Mouse (Mus musculus) midbrain, embryonic 10.5 days (tissue): ENCODE measurements around the gene Rab39. TPM values are rescaled to one million over a fixed set of nuclear protein-coding genes. Genes with fewer than 3 reads are reported as not detected.

ENCODE experiments used
- DNase-seq: peaks from one replicate; pipeline ENCODE4 v3.0.0-alpha.2; 2017; ENCODE audit warnings: low spot score
- H3K27ac ChIP-seq: fragments of 300-500 bp; sonication (generic); replicated peaks from 2 replicates; pipeline ENCODE4 v1.5.1; 2016; ENCODE audit warnings: mild to moderate bottlenecking
- H3K27me3 ChIP-seq: fragments of 300-500 bp; sonication (generic); 2 replicates; pipeline ENCODE4 v1.6.1; 2016; ENCODE audit warnings: low read depth, mild to moderate bottlenecking; ENCODE audit not compliant: poor library complexity, severe bottlenecking
- H3K36me3 ChIP-seq: fragments of 300-500 bp; sonication (generic); 2 replicates; pipeline ENCODE4 v1.6.1; 2016; ENCODE audit warnings: mild to moderate bottlenecking, moderate library complexity
- H3K4me1 ChIP-seq: fragments of 300-500 bp; sonication (generic); 2 replicates; pipeline ENCODE4 v1.6.1; 2016
- H3K4me3 ChIP-seq: fragments of 300-500 bp; sonication (generic); 2 replicates; pipeline ENCODE4 v1.5.1; 2016; ENCODE audit warnings: mild to moderate bottlenecking, moderate library complexity
- H3K9me3 ChIP-seq: fragments of 300-500 bp; sonication (generic); replicated peaks from 2 replicates; pipeline ENCODE4 v1.6.1; 2016; ENCODE audit warnings: mild to moderate bottlenecking
- WGBS: fragments of 180-500 bp; shearing (Covaris S2); methylation state at CpG from one replicate; pipeline ENCODE4 v1.1.7; 2016; 5-methylcytosine and 5-hydroxymethylcytosine counted together
- polyA plus RNA-seq: library from polyadenylated mRNA; unstranded; fragments of >200 nt; fragmentation: Nextera tagmentation; extraction: Ambion mirVana; gene quantifications from 2 replicates; pipeline ENCODE4 v1.2.1, GENCODE M21; 2016

Gene Rab39
- polyA plus RNA-seq, 1 experiment from 2014 or later: 4.3 TPM

DNA sequence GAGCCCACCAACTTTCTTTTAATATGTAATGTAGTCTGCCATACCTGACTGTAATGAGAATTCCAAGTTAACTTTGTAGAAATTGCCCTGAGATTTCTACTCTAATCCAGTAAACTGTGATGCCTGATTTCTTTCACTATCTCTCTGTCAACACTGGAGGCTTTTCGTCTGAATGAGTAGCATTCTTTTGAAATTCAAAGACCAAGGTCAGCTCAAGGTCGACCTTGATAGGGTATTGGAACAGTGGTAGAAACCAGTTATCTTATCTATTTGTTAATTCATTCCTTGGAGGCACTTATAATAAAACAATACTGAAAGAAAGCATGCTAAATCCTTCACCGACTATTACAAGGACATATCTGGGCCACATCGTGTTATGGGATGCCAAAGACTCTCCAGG, 29.1 kb downstream of the Rab39 start:
- 72% methylated on average over 4 of the region's 4 CpGs for WGBS
- no peak for DNase-seq

DNA sequence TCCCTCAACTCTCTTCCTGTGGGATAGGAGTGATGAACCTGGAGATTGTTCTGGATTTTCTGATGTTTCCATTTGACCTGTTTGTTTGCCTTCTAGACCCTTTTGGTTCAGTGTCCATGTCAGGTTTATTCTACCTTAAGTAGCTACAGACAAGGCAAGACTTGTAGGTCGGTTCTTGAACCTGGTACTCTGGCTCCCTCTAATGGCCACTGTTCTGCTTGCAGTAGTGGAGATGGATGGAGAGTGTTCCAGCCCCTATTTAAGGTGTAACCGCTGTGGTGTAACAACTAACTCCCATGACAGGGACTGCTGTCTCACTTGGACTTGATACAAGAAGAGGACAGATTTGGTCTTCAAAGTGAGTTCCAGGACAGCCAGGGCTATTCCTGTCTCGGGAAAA, 32.5 kb downstream of the Rab39 start:
- 29% methylated on average over 3 of the region's 3 CpGs for WGBS
- Histone ChIP-seq H3K4me1 (no peaks in the 10 kb centered on the region), H3K9me3 (no peaks in the 10 kb centered on the region), H3K36me3 (no peaks in the 10 kb centered on the region), H3K4me3 (no peak overlapping the region), H3K27ac (no peak overlapping the region), H3K27me3 (no peaks in the 10 kb centered on the region)
- DNase-seq: peak; percentile 51

More for the DNA sequence above, 29.1 kb downstream of the Rab39 start:
- Histone ChIP-seq H3K27me3 (no peaks in the 10 kb centered on the region), H3K9me3 (no peaks in the 10 kb centered on the region), H3K27ac (no peak overlapping the region), H3K36me3 (no peaks in the 10 kb centered on the region), H3K4me1 (no peaks in the 10 kb centered on the region), H3K4me3 (no peak overlapping the region)

DNA sequence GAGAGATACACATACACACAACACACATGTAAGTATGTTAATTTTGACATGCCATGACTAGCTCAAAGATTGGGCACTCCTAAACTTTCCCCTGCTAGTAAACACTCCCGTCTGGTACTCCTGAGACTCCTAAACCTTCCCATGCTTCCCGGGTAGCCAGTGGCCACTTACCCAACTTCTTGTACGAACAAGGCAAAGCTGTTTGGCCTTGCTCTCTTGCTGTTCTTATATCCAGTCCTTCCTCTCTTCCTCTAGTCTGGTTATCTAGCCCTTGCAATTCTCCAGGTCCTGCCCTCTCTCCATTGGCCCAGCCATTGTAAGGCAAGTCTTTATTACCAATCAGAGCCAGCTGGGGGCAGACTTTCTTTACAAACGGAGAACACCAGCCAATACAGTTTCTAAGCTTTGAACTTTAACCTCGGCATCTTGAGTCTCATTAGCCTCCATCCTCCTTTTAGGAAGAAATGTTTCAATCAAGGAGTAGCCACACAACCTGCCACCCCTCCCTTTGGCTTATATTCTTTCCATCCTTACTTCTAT, 36.3 kb downstream of the Rab39 start, which contains the start of gene Cul5:
Gene Cul5 (minus strand): TSS at position 335 of the 540 bp plus-strand sequence.
- no peaks in the 10 kb centered on the region for H3K9me3 ChIP-seq

DNA sequence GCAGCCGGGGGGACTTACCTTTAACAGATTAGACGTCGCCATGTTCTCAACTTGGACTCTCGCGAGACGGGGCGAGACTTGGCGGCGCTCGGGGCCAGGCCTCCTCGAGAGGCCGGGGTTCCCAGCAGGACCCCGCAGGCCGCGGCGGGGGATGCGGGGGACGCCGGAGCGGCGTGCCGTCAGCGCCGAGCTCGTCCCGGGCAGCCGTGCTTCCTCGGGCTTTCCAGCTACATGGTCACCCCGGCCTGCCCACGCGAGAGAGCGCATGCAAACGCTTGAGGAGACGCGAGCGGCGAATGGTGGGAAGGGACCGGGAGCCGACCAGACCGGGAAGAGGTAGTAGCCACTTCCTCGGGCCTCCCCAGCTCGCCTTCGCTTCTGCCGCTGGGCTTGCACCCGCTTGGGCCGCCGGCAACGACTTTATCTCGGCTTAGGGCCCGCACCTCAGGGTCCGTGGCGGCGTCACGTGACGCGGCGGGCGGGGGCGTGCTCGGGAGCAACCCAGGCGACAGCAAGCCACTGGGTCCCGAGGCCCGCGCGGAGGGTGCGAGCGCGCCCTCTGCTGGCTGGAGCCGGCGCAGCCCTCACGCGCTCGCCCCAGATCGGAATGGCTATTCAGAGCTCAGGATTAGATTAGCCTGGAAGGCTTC, 38.9 kb downstream of the Rab39 start:
- DNase-seq: peak; percentile 94
- peaks cover 14% of the 10 kb centered on the region for H3K36me3 ChIP-seq
- peak overlapping the region; percentile 88 for H3K4me3 ChIP-seq
- WGBS: under 1% methylated on average over 74 of the region's 74 CpGs
- no peaks in the 10 kb centered on the region for H3K27me3 ChIP-seq
- H3K4me1 ChIP-seq: peaks cover 26% of the 10 kb centered on the region
- H3K9me3 ChIP-seq: no peaks in the 10 kb centered on the region
- H3K27ac ChIP-seq: peak overlapping the region; percentile 98

More for the DNA sequence above, 36.3 kb downstream of the Rab39 start, which contains the start of gene Cul5:
- DNase-seq: peak; percentile 21
- 55% methylated on average over 5 of the region's 5 CpGs for WGBS
- Histone ChIP-seq H3K27me3 (no peaks in the 10 kb centered on the region), H3K27ac (no peak within 1 kb of the TSS), H3K36me3 (no peaks in the 10 kb centered on the region), H3K4me3 (no peak within 1 kb of the TSS), H3K4me1 (peaks cover 22% of the 10 kb centered on the region)

DNA sequence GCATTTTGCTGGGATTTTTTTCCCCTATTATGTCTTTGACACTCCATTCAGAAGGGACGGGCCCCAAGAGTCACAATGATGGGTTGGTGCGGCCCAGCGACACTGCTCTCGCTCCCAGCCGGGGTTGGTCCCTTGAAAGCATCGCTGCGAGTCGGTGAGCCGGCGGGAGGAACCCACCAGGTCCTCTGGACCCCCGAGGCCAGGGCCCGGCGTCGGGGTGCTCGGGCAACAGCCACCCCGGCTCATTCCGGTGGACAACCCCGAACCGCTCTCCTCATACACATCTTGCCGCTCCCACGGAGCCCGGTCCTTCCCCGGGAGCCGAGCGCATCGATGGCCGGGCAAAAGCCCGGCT, 39.4 kb downstream of the Rab39 start:
- Histone ChIP-seq H3K36me3 (peaks cover 18% of the 10 kb centered on the region), H3K27me3 (no peaks in the 10 kb centered on the region), H3K4me3 (peak overlapping the region; percentile 88), H3K9me3 (no peaks in the 10 kb centered on the region), H3K4me1 (peaks cover 26% of the 10 kb centered on the region), H3K27ac (peak overlapping the region; percentile 98)
- no peak for DNase-seq
- under 1% methylated on average over 28 of the region's 28 CpGs for WGBS

DNA sequence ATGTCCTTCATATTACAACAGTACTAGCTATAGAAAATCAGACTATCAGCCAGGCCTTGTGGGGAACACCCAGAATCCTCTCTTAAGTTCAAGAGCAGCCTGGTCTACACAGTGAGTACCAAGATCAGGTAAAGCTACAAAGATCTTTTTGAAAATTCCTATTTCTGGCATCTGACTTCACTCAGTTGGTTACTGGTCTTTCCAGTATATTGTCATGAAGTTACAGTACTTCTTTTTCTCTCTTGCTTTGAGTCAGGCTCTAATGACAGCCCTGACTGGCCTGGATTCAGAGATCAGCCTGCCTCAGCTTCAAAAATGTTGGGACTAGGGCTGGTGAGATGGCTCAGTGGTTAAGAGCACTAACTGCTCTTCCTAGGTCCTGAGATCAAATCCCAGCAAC, 40.6 kb downstream of the Rab39 start:
- DNase-seq: no peak
- Histone ChIP-seq H3K4me1 (peaks cover 26% of the 10 kb centered on the region), H3K27me3 (no peaks in the 10 kb centered on the region), H3K9me3 (no peaks in the 10 kb centered on the region), H3K36me3 (peaks cover 18% of the 10 kb centered on the region), H3K4me3 (peak overlapping the region; percentile 88), H3K27ac (no peak overlapping the region)

DNA sequence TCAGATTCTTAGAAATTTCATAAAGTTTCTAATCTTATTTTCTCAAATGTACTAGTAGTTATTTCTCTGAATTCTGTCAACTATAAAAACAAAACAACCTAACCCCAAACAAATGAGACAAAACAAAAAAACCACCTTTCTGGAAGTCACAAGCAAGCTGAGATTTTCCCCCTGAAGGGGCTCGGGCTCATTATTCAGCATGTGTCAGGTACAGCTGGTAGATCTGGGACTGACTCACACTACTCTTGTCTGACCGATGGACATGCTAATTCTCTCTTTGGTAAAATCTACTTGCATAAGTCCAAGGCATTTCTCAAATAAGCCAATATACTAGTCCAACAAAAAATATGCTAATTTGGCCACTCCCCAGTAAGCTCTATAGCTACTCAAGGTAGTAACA, 41.2 kb downstream of the Rab39 start:
- Histone ChIP-seq H3K27me3 (no peaks in the 10 kb centered on the region), H3K27ac (no peak overlapping the region), H3K4me3 (no peak overlapping the region; the same call in 1 of the 2 replicates), H3K36me3 (peaks cover 18% of the 10 kb centered on the region), H3K9me3 (no peaks in the 10 kb centered on the region), H3K4me1 (peaks cover 26% of the 10 kb centered on the region)
- DNase-seq: no peak
- WGBS: 89% methylated on average over 2 of the region's 2 CpGs

DNA sequence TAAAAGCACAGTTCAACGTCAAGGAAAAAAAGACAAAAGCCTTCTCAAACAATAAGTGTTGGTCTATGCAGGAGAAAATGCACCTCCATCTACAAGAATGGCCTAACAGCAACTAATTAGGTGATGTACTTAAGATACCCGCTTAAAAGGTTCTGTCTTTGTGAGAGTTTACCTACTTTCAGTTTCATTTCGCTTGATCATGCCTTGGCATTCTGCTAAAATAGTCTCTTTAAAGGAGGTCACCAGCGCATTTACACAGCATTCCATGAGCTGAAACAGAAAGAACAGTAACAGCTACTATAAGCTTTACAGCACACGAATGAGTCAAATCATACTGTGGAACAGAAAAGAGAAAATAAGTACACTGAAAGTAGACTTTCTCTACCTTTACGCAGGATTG, 71.2 kb downstream of the Rab39 start:
- H3K4me3 ChIP-seq: no peak overlapping the region
- no peaks in the 10 kb centered on the region for H3K9me3 ChIP-seq
- peaks cover 93% of the 10 kb centered on the region for H3K36me3 ChIP-seq
- whole genome bisulfite sequencing: 96% methylated on average over 6 of the region's 6 CpGs
- no peak overlapping the region for H3K27ac ChIP-seq
- no peaks in the 10 kb centered on the region for H3K4me1 ChIP-seq
- DNase-seq: no peak
- H3K27me3 ChIP-seq: no peaks in the 10 kb centered on the region

Other genes starting within 250 kb of the Rab39 start
- gene Atm, start 169.5 kb downstream of the Rab39 start, polyA plus RNA-seq: 18.7 and 19.9 TPM in 2 replicates
- gene Npat, start 169.2 kb downstream of the Rab39 start, polyA plus RNA-seq: 19.3 and 20.4 TPM in 2 replicates
- 34.9 and 43.3 TPM in 2 replicates for gene Acat1, start 95.8 kb downstream of the Rab39 start, polyA plus RNA-seq
- 35.3 and 40.7 TPM in 2 replicates for gene Cul5, start 36.2 kb downstream of the Rab39 start, polyA plus RNA-seq
- gene Slc35f2, start 65.3 kb upstream of the Rab39 start, polyA plus RNA-seq: 3.0 and 4.2 TPM in 2 replicates
- not detected in 2 replicates for gene Sln, start 143.9 kb upstream of the Rab39 start, polyA plus RNA-seq